Mouse (Mus musculus) embryonic fibroblast, embryonic 13.5 days (primary cell): ENCODE measurements around the gene Golm1.

Source experiments
- CTCF ChIP-seq: IDR thresholded peaks from 2 replicates; pipeline ENCODE4 v1.5.1; 2011; ENCODE audit warnings: mild to moderate bottlenecking, control low read depth, low read length, moderate library complexity, borderline replicate concordance; ENCODE audit not compliant: insufficient read depth
- POLR2A ChIP-seq: IDR thresholded peaks from 2 replicates; pipeline ENCODE4 v1.6.1; 2011; ENCODE audit warnings: low read depth, mild to moderate bottlenecking, control low read depth, low read length, moderate library complexity

DNA sequence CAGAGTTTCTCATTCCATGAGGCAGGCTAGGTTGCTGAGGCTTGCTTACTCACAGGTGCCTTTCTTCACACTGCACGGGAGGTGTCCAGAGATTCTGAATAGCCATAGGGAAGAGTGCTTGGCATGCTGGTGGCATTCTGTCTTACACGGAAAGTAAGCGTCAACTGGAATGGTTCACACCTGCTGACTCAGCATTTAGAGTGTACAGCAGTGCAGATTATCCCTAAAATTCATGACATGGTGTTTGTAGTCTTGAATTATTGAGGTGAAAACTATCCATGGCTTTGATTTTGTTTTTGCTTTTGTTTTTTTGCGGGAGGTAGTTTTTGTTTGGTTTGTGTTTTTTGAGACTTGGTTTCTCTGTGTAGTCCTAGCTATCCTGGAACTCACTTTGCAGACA lies 65.7 kb downstream of the Golm1 start:
- TF ChIP-seq CTCF: no peak
- no peak for TF ChIP-seq POLR2A
